Mouse (Mus musculus) CD4-positive helper T cell, adult 2 months (primary cell): ENCODE data around the gene Podxl.

ENCODE experiments used
- DNase-seq: peaks from one replicate; pipeline ENCODE4 v3.0.0-alpha.2; 2012; ENCODE audit warnings: low read depth, missing footprints, low spot score

The Podxl gene

GRCm38 (mm10) chr6:31563235-31564181 lies at the start of gene Podxl:
Podxl (minus strand) TSS chr6:31563981.
- peak; percentile 72 for DNase-seq

- no peak for DNase-seq
Observed at GRCm38 (mm10) chr6:31612560-31613270, 48.9 kb upstream of the Podxl start.

- no peak for DNase-seq
Observed at GRCm38 (mm10) chr6:31606429-31606828, 42.6 kb upstream of the Podxl start.

- DNase-seq = no peak
Observed at GRCm38 (mm10) chr6:31604629-31605265, 41.0 kb upstream of the Podxl start.

- no peak for DNase-seq
Observed at GRCm38 (mm10) chr6:31602489-31602888, 38.7 kb upstream of the Podxl start.

GRCm38 (mm10) chr6:31601131-31601530 lies 37.4 kb upstream of the Podxl start:
- no peak for DNase-seq

- no peak for DNase-seq
Observed at GRCm38 (mm10) chr6:31599863-31600262, 36.1 kb upstream of the Podxl start.

GRCm38 (mm10) chr6:31598349-31598911 lies 34.6 kb upstream of the Podxl start:
- DNase-seq = no peak

- DNase-seq = no peak
Observed at GRCm38 (mm10) chr6:31597136-31597460, 33.3 kb upstream of the Podxl start.

- DNase-seq = no peak
Observed at GRCm38 (mm10) chr6:31596346-31597135, 32.8 kb upstream of the Podxl start.

- no peak for DNase-seq
Observed at GRCm38 (mm10) chr6:31592579-31593238, 28.9 kb upstream of the Podxl start.

GRCm38 (mm10) chr6:31592128-31592527 lies 28.3 kb upstream of the Podxl start:
- DNase-seq = no peak

- no peak for DNase-seq
Observed at GRCm38 (mm10) chr6:31591676-31592075, 27.9 kb upstream of the Podxl start.

GRCm38 (mm10) chr6:31590754-31591153 lies 27.0 kb upstream of the Podxl start:
- DNase-seq = no peak

GRCm38 (mm10) chr6:31589268-31589667 lies 25.5 kb upstream of the Podxl start:
- no peak for DNase-seq

- no peak for DNase-seq
Observed at GRCm38 (mm10) chr6:31587655-31588054, 23.9 kb upstream of the Podxl start.

- no peak for DNase-seq
Observed at GRCm38 (mm10) chr6:31586127-31586526, 22.3 kb upstream of the Podxl start.

- no peak for DNase-seq
Observed at GRCm38 (mm10) chr6:31576151-31576550, 12.4 kb upstream of the Podxl start.

GRCm38 (mm10) chr6:31575063-31575462 lies 11.3 kb upstream of the Podxl start:
- DNase-seq = no peak

GRCm38 (mm10) chr6:31571459-31571858 lies 7.7 kb upstream of the Podxl start:
- DNase-seq = no peak
